Mouse (Mus musculus) left cerebral cortex, postnatal 4 days (tissue): ENCODE measurements at regions not wholly inside any gene's neighbourhood (a gene's known extent, or its start where the extent isn't known, plus 50 kb on each side); places are given as distances from the start of the nearest gene placed in this dataset.
"Not testable (repeated sequence)": the region's sequence is repeated elsewhere in the genome, so short reads cannot be mapped to it uniquely, and the experiment has no call there.

Experiments
- DNase-seq: peaks from one replicate; pipeline ENCODE4 v3.0.0-alpha.2; 2022
- intact Hi-C: fragments of 180-260 bp; cut with DNase I; formaldehyde crosslinking; loops from one replicate; pipeline ENCODE4 v1.15.1; 2025

- intact Hi-C loops: loop anchor here (10.0 kb wide), 1 partner anchor 473 kb away; the partner anchor contains the start of gene Dpp10
- no peak for DNase-seq
Observed at GRCm38 (mm10) chr1:124517543-124518171, 472.3 kb upstream of the Dpp10 start.

- intact Hi-C loops: loop anchor here (10.0 kb wide), 1 partner anchor 466 kb away; the partner anchor contains the start of gene Dpp10
- DNase-seq: no peak
Observed at GRCm38 (mm10) chr1:124510492-124510891, 465.1 kb upstream of the Dpp10 start.

GRCm38 (mm10) chr1:124488456-124488855 lies 443.1 kb upstream of the Dpp10 start:
- intact Hi-C loops: no loop called here
- DNase-seq: no peak

GRCm38 (mm10) chr1:124487965-124488364 lies 442.6 kb upstream of the Dpp10 start:
- no peak for DNase-seq
- intact Hi-C loops: no loop called here

- intact Hi-C loops: no loop called here
- peak; percentile 14 for DNase-seq
Observed at GRCm38 (mm10) chr1:124450128-124450527, 404.8 kb upstream of the Dpp10 start.

- intact Hi-C loops: no loop called here
- no peak for DNase-seq
Observed at GRCm38 (mm10) chr1:124439526-124439925, 394.2 kb upstream of the Dpp10 start.

GRCm38 (mm10) chr1:124435850-124436249 lies 390.5 kb upstream of the Dpp10 start:
- intact Hi-C loops: no loop called here

GRCm38 (mm10) chr1:124429583-124429982 lies 384.2 kb upstream of the Dpp10 start:
- no peak for DNase-seq
- intact Hi-C loops: no loop called here

More at GRCm38 (mm10) chr1:124435850-124436249, 390.5 kb upstream of the Dpp10 start:
- DNase-seq: no peak

GRCm38 (mm10) chr1:124416762-124417161 lies 371.4 kb upstream of the Dpp10 start:
- intact Hi-C loops: no loop called here
- DNase-seq: no peak

GRCm38 (mm10) chr1:124410236-124410635 lies 364.9 kb upstream of the Dpp10 start:
- DNase-seq: no peak
- intact Hi-C loops: no loop called here

GRCm38 (mm10) chr1:124409781-124410180 lies 364.4 kb upstream of the Dpp10 start:
- intact Hi-C loops: no loop called here
- no peak for DNase-seq

- DNase-seq: no peak
- intact Hi-C loops: no loop called here
Observed at GRCm38 (mm10) chr1:124369604-124370003, 324.2 kb upstream of the Dpp10 start.

GRCm38 (mm10) chr1:124348491-124348890 lies 303.1 kb upstream of the Dpp10 start:
- DNase-seq, intact Hi-C loops: not testable (repeated sequence)

- DNase-seq: no peak
- intact Hi-C loops: no loop called here
Observed at GRCm38 (mm10) chr1:124339444-124339843, 294.1 kb upstream of the Dpp10 start.

GRCm38 (mm10) chr1:124338648-124339047 lies 293.3 kb upstream of the Dpp10 start:
- no peak for DNase-seq
- intact Hi-C loops: no loop called here

GRCm38 (mm10) chr1:124332294-124332693 lies 286.9 kb upstream of the Dpp10 start:
- intact Hi-C loops: no loop called here
- DNase-seq: no peak
